Mouse (Mus musculus) T-cell, adult 2 months (primary cell): ENCODE measurements around the gene Sall2.
A peak's percentile ranks its signal among the peaks of the same experiment; 100 is the strongest.
"Not testable (repeated sequence)": the region's sequence is repeated elsewhere in the genome, so short reads cannot be mapped to it uniquely, and the experiment has no call there.

Experiments
- DNase-seq: peaks from one replicate; pipeline ENCODE4 v3.0.0; 2022; ENCODE audit warnings: low spot score

Gene Sall2

GRCm38 (mm10) chr14:52303517-52303916, 25.0 kb downstream of the Sall2 start:
- DNase-seq = not testable (repeated sequence)

GRCm38 (mm10) chr14:52295558-52296264, 32.9 kb downstream of the Sall2 start:
- no peak for DNase-seq

- no peak for DNase-seq
Observed at GRCm38 (mm10) chr14:52284191-52284590, 44.4 kb downstream of the Sall2 start.

- DNase-seq = no peak
Observed at GRCm38 (mm10) chr14:52283629-52284028, 44.9 kb downstream of the Sall2 start.

GRCm38 (mm10) chr14:52279747-52280120, 48.8 kb downstream of the Sall2 start:
- DNase-seq = no peak

- DNase-seq = peak; percentile 99
Observed at GRCm38 (mm10) chr14:52278932-52279746, 49.4 kb downstream of the Sall2 start, which contains the start of the genes Tox4 and Rab2b. Tox4 (plus strand) TSS chr14:52279146. Rab2b (minus strand) TSS chr14:52279545.

GRCm38 (mm10) chr14:52277210-52277609, 51.4 kb downstream of the Sall2 start:
- no peak for DNase-seq

GRCm38 (mm10) chr14:52272781-52273180, 55.8 kb downstream of the Sall2 start:
- DNase-seq = no peak
